Mouse (Mus musculus) adrenal gland, postnatal 14 days (tissue): ENCODE data around the gene Glipr1. TPM values are rescaled to one million over a fixed set of nuclear protein-coding genes. Genes with fewer than 3 reads are reported as not detected.
A peak's percentile ranks its signal among the peaks of the same experiment; 100 is the strongest.
"Not testable (repeated sequence)": the region's sequence is repeated elsewhere in the genome, so short reads cannot be mapped to it uniquely, and the experiment has no call there.

Experiments used
- DNase-seq: peaks from one replicate; pipeline ENCODE4 v3.0.0; 2021; ENCODE audit warnings: mixed read lengths
- long read RNA-seq, 2 experiments: library from polyadenylated mRNA; stranded (forward); transcript quantifications; one replicate each; pipeline ENCODE4 v2.0.0; 2021
- total RNA-seq: library from RNA; stranded (reverse); gene quantifications from 2 replicates; pipeline ENCODE4 v1.2.3, GENCODE M21; 2021

Glipr1 gene
- 0.78 and 4.0 TPM in 2 replicates for total RNA-seq
- long read RNA-seq, experiment 1, partial matches to known transcripts = 0 of 1 reads
- long read RNA-seq, experiment 1, other reads (novel, unspliced or antisense) = 1 of 1 reads
- long read RNA-seq, experiment 2 = 0 reads

DNA sequence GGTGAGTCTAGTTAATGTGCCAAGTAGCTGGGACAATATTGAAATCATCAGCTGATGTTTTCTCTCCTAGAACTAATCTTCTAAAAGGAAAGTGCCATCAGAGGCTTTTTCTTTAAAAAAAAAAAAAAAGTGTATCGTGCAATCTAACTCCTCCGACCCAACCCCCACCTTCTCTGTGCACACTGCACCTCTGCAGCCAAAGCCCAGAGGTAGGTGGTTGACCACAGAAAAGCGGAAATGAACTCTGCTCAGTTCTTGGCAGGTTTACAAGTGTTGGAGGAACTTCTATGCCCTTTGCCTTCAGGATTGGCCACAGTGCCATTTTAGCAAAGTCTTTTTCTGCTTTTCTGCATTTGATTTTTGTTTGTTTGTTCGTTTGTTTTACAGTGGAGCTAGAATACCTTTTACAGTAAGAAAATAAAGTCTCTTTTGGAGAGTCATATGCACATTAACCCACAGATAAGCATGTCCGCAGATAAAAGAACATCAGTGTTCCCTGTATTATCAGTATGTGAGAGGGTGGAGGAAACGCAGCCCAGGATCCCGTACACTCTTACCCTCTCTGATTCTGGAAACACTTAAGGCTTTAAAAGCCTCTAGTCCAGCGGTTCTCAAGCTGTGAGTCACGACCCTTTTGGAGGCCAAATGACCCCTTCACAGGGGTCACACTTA, at the start of gene Glipr1:
TSS of gene Glipr1 (minus strand) at position 88 of the 672 bp plus-strand sequence.
- DNase-seq = peak; percentile 42

DNA sequence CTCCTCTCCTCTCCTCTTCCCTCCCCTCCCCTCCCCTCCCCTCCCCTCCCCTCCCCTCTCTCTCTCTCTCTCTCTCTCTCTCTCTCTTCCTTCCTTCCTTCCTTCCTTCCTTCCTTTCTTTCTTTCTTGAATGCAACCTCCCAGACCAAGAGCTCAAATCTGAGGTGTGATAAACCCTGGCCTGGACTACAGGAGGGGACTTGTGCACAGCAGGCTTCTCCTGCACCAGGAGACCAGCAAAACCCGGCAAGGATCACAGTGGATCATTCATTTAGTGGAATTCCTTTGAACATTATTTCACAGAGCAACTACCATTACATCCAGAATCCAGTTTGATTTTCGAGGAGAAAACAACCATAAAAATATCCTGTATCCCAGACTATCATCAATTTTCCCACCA, 49.5 kb upstream of the Glipr1 start:
- DNase-seq = peak; percentile 9

DNA sequence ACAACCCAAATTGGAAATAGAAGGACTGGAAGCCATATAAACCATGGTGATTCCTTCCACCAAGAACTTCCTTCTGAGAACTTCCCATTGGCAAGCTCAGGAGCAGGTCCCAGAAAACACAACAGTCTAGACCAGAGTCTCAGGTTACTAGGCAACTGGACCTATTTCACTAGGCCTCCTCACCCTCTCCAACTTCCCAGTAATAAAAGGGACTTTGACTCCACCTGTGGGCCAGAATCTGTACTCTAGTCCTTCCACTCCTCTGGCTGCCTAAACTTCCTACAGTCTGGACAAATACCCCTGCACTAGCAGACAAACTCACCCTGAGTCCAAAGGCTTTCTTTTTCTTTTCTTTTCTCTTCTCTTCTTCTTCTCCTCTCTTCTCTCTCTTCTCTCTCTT, 48.8 kb upstream of the Glipr1 start:
- DNase-seq = no peak

DNA sequence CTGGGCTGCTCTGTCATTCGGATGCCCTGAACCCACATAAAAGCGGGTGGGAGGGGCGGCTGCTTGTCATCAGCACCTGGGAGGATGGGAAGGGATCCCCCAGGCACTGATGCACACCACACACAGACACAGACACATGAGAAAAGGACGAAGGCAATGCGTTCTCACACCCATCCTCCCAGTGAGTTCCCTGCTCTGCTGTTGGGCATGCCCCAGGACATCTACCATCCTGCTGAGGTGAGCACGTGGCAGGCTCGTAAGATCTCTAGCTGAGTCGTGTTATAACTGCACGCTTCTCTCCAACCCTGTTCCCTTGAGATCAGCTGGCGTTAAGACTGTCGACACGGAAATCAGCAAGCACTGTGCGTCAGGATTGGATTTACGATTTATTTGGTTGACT, 41.9 kb upstream of the Glipr1 start:
- not testable (repeated sequence) for DNase-seq

GRCm38 (mm10) chr10:112043523-112043922, 41.1 kb upstream of the Glipr1 start:
- not testable (repeated sequence) for DNase-seq

DNA sequence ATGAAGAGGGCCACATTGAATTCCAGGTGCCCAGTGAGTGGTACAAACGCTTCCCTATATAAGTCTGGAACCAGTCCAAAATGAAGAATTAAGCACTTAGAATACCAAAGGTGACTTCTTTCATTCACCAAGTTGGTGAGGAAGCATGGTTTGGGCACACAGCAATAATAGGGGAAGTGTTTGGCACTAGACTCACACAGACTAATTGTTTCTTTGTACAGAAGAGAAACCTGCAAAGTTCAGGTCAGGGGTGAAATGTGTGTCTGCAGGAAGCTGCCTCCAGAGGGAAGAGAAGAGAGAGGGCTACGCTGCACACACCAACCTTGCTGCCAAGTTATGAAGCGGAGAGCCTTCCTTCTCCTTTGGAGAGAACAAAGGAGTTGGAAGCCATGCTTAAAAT, 26.3 kb upstream of the Glipr1 start:
- DNase-seq = not testable (repeated sequence)

DNA sequence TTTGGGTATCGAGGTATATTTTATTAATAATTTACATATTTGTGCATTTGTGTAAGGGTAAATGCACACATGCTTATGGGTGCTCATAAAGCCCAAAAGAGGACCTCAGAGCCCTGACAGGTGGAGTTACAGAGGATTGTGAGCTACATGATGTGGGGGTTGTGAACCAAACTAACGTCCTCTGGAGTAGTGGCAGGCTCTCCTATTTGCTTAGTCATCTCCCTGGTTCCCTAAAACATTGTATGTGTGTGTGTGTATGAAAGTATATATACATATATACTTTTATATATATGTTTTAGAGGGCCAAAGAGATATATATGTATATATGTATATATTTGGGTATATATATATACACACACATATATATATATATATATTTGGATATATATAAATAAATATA, 21.2 kb upstream of the Glipr1 start:
- no peak for DNase-seq

- DNase-seq = not testable (repeated sequence)
Measured at GRCm38 (mm10) chr10:112009511-112009910, 7.1 kb upstream of the Glipr1 start.

DNA sequence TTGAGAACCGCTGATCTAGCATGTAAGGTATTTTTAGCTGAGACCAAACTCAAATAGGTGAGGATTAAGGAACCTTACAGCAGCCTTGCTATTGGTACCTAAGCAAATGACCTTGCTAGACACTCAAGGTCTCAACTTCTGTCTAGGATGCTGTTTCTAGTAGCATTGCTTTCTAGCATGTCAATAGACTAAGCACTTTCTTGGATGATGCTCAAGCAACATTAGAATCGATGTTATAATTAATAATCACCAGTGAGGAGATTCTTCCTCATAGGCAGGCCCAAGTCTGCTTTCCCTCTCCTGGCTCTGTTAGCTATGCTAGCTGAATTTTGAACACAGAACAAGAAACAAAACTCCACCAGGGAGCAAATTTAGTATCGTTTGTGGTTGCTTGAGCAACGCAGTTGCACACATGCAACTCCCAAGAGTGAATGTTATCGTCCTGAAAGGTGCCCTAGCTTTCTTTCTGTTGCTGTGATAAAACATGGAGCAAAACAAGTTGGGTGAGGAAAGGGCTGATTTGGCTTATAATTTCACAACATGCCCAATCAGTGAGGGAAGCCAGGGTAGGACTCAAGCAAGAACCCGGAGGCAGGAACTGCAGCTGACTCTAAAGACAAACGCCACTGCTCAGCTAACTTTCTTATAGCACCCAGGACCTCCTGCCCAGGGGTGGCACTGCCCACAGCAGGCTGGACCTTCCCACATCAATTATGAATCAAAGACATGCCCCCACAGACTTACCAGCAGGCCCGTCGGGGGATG, 493 bp downstream of the Glipr1 start:
- DNase-seq = no peak

GRCm38 (mm10) chr10:112001350-112001749, 1.1 kb downstream of the Glipr1 start:
- DNase-seq = no peak

GRCm38 (mm10) chr10:112000568-112000967, 1.9 kb downstream of the Glipr1 start:
- DNase-seq = no peak

DNA sequence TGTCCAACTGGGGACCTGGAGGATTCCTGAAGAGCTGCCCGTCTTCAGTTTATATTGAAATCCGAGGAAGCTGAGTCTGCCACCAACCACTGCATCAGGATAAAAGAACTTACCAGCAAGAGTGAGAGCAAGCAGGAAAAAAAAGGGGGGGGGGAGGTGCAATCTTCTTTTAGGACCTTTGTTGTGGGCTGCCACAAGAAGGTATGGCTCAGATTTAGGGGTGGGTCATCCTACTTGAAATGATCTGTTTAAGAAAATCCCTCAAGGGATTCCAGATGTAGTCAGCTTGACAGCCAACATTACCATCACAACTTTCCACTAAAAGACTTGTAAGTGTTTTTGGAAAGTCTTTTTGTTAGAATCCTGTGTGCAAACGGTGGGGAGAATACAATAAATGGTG, 2.7 kb downstream of the Glipr1 start:
- no peak for DNase-seq

- no peak for DNase-seq
Measured at GRCm38 (mm10) chr10:111997671-111998070, 4.8 kb downstream of the Glipr1 start.

GRCm38 (mm10) chr10:111996911-111997347, 5.5 kb downstream of the Glipr1 start:
- DNase-seq = no peak

DNA sequence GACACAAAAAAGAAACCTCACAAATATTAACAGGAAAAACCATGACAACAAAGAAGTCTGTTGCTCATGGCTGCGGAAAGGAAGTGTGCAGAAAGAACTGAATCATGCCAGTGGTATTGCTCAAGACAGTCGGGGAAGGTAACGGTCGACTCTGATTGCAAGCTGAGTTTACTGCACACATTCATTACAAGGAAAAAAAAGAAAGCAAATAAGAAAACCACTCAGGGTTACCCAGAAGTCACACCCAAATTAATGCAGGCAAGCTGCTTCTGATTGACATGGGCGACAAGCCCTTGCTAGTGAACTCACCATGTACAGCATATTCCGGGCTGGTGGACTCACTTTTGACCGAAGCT, 5.9 kb downstream of the Glipr1 start:
- no peak for DNase-seq

DNA sequence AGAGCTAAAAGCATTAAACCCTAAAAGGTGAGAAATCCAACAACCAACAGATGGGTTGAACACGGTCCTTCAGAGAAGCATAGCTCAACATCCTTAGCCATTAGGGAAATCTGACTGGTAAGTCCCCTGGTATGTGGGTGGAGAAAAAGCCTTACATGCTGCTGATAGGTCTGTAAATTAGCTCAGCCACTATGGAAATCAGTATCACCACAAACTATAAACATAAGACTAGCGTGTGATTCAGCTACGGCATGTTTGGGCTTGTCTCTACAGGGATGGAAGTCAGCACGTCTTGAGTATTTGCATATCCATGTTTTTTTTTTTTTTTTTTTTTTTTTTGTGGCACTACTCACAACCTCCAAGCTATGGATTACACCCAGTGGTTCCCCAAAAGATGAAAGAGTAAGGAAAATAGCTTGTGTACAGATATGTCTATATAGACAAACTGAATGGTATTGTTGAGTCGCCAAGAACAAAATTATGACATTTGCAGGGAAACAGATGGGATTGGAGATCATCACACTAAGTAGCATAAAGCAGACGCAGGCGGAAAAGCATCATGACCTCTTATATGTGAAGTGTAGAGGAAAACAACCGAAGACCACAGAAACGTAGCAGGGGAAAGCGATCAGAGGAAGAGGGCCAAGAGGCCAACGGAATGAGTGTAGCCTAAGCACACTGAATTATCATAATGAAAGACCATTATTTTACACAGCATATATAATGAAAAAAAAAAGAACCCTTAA, 6.5 kb downstream of the Glipr1 start:
- DNase-seq = no peak

DNA sequence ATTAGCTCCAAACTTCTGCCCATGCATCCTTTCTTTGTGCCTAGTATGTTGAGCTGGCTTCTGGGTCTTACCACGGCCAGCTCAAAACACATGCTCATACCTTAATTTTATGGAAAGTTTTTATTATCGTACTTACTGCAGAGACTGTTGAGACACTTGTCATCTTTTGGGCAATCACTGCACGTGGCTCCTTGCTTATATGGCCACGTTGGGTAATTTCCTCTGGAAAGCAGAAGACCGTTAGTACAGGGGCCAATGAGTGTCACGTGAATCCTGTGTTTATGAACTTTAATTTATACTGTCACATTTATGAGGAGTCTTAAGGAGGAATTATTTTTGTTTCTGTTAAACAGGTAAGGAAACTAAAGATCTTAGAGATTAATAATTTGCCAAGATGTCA, 16.0 kb downstream of the Glipr1 start:
- no peak for DNase-seq

DNA sequence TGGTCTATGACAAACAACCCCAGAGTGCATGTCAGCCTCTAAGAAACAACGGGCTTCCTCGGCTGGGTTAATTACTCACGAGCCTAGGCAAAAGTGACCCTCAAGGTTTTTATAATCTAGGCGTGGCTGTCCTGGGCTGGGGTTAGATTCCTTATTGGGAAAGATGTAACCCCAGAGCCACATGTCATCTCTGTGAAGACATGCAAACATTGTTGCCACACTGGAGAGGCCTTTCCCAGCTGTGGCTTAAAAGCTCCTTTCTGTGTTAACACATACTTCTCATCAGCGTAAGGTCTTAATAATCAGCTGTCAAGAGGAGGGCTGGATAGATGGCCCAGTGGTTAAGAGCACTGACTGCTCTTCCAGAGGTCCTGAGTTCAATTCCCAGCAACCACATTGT, 19.4 kb downstream of the Glipr1 start:
- DNase-seq = no peak

DNA sequence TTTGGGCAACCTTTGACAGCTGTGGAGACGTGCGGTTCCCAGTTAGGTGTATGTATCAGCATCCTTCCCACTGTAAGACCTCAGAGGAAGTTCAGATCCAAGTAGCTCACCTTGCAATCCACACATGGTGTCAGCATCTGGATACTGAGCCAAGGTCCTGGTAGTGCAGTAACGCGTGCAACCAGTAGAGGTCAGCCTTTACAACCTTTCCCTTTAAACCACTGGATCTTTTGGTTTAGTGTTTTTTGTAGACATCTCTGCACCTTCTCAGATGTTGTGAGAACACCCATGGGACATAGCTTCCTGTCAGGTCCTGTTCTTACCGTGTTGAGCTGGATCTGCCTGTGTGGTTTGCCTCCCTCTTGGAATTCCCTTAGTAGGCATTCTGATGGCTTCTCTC, 24.8 kb downstream of the Glipr1 start:
- peak; percentile 57 for DNase-seq

DNA sequence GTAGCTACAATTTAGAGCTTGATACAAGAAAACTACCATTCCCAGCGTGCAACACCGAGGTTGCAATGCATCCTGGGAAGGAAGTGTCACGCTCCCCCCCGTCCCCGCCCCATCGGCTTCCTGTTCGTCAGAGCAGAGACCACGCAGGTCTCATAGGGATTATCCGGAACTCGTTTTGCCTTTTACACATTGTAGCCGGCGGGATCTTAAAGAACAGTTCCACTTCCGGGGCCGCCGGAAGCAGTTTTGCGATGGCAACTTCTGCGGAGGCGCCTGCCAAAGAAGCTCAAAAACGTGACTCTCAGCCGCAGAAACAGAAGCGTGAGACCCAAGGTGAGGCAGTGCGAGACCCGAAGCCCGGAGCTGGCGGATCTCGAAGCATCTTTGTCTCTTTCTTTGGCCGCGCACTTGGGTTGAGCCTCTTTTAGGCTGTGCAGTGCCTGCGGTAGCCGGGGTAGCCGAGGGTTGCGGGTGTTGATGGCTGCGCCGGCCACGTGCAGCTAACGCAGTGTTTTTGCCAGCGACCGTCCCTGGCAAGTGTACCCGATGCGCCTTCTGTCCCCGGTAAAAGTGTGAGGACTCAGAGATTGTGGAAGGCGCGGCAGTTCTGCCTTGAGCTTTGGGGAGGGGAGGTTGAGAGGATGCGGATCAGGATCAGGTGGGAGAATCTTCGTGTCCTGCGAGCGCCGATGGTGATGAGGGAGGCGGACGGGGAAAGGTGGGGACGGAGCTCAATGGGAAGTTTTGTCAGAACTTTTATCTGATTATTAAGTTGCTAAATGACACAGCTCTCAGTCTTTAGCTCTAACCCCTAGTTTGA, 29.7 kb downstream of the Glipr1 start, which contains the start of gene Krr1:
TSS of gene Krr1 (plus strand) at position 123 of the 820 bp plus-strand sequence.
- DNase-seq = peak; percentile 92

DNA sequence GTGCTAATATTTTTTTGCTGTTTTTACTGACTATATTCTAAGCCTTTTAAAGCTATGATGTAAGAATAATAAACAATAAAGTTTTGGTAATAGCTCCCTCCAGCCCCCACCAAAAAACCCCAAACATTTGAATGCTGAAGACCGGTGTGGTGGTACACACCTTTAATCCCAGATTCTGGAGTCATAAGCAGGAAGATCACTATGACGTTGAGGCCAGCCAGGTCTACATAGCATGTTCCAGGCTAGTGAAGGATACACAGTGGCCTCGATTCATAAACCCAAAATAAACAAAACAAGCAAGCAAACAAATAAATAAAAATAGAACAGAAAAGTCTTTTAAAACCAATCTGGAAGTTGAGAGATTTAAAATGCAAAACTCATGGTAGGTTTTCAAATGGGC, 30.5 kb downstream of the Glipr1 start:
- DNase-seq = no peak

- DNase-seq = no peak
Measured at GRCm38 (mm10) chr10:111966394-111966793, 36.0 kb downstream of the Glipr1 start.
